Mouse (Mus musculus) spleen, postnatal 36 days (tissue): ENCODE measurements around the gene Gm14151.
"Not testable (repeated sequence)": the region's sequence is repeated elsewhere in the genome, so short reads cannot be mapped to it uniquely, and the experiment has no call there.

ENCODE experiments used
- DNase-seq, 2 experiments: peaks; one replicate each; pipeline ENCODE4 v3.0.0; 2022; ENCODE audit warnings: low spot score in 2 of 2, mixed read lengths in 1 of 2

Gm14151 gene

DNA sequence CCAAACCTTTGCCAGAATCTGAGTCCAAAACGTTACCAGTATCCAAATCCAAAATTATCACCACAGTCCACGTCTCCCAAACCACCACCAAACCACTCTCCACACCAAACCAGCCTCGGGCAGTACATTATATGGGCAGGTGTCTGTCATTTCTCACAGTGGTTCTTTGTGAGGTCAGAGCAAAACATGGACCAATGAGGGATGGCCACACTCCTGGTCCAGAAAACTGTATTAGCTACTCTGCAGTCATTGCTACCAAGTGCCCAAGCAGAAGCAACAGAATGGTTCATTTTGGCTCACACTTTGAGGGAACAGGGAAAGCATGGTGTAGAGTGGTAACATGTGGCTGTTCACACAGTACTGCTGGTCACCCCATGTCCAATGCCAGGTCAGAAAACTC is at the start of gene Gm14151:
TSS of gene Gm14151 (minus strand) at position 101 of the 400 bp plus-strand sequence.
- not testable (repeated sequence) for DNase-seq

- not testable (repeated sequence) for DNase-seq
These were observed 5.8 kb upstream of the Gm14151 start, which contains the start of gene Gm14147 for GRCm38 (mm10) chr2:151097945-151098344. Gm14147 (plus strand) TSS chr2:151098245.

DNA sequence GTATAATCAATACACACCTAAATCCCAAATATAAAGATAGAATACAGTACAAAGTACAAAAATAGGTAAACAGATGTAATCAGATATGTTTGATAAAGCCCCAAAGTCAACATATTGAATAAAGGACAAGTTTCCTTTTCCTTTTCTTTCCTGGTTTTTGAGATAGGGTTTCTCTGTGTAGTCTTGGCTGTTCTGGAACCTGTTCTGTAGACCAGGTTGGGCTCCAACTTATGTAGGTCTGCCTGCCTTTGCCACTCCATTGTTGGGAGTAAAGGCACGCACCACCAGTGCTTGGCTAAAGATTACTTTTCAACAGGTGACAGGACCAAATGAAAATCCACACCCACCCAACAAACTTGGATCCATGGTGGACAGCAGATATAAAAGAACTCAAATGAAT is 35.5 kb downstream of the Gm14151 start:
- DNase-seq, result no peak

DNA sequence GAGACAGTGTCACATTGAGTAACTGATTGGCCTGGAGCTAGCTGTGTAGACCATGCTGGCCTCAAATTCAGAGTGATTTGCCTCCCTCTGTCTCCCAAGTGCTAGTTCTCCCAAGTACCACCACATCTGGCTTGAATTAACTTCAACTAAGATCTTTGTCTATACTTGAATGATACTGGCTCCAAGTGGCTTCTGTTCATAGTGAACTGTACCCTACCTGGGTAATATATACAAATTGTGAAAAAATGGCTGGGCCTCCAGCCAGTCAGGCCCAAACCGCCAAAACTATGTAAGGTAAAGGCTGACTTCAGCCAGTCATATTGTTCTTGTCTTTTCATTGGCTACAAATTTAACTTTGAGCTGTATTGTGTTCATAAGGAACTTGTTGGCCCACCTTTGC is 51.7 kb downstream of the Gm14151 start:
- no peak for DNase-seq

DNA sequence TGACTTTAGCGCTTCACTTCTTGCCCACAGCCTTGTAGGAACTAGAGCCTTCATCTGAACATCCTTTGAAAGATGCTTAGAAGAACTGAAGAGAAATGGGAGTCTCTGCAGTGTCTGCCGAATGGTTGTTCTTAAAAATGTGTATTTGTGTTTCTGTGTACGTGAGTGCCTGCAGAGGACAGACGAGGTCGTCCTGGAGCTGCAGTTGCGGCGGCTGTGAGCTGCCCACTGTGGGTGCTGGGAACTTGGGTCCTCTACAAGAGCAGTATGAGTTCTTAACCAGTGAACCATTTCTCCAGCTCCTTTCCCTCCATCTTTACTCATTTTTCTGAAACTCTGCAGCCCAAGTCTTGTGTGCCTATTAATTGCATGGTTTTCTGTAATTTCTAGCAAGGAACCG is 52.4 kb downstream of the Gm14151 start:
- DNase-seq, result no peak

DNA sequence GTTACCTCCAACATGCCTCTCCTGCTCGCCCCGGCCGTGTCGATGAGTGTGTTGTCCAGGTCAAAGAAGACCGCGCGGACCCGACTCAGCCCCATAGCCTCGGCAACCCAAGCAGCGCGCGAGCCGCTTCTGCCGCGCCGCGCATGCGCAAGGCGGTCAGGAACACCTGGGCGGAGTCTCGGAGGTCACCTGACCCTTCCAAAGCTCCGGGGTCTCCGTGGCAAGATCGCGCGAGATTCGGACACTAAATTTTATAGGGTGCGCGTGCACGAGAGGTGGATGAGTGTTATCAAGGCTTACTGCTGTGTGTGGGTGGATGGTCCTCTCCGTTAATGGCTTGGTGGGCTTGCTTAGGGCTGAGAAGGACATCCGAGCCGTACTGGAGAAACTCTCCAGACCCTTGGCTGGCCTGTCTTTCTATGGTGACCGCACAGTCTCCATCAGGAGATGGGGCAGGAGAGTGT is 52.9 kb downstream of the Gm14151 start, which contains the start of the genes Ninl and Nanp:
TSS of gene Ninl (minus strand) at position 151 of the 464 bp plus-strand sequence.
TSS of gene Nanp (minus strand) at position 167 of the 464 bp plus-strand sequence.
- peak; percentile 93 to 96 for DNase-seq

- DNase-seq, result peak in 1 of 2 experiments; percentile 26
These were observed 53.3 kb downstream of the Gm14151 start for GRCm38 (mm10) chr2:151038811-151039222.

GRCm38 (mm10) chr2:151037876-151038552 is 54.1 kb downstream of the Gm14151 start:
- peak; percentile 26 to 53 for DNase-seq

DNA sequence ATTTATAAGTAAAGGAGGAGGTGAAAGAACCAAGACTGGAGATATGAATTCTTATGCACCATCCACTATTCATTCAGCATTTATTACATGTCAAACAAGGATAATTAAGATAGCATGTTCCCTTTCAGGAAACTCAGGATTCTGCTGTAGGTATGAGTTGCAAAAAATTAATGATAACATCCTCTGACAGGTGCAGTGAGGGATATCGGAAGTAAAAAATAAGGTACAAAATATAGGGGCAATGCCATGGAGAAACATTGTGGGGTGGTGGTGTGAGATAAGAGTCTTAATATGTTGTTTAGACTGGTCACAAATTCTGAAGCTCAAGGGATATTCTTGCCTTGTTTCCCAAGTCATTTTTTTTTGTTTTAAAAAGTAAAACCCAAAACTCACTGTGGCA is 54.9 kb downstream of the Gm14151 start:
- no peak for DNase-seq
